Mouse (Mus musculus): ENCODE data around the gene Mdm1. TPM values are rescaled to one million over a fixed set of nuclear protein-coding genes. Genes with fewer than 3 reads are reported as not detected.
A peak's percentile ranks its signal among the peaks of the same experiment; 100 is the strongest.

The Mdm1 gene
- total RNA-seq, 2 experiments from 2014 or later: 8.9 to 10.3 TPM

- no peak overlapping the region for H3K4me3 ChIP-seq
- TF ChIP-seq CTCF (IDR thresholded peaks at IDR 0.05): peak; percentile 70
- no peak overlapping the region for H3K27ac ChIP-seq
- intact Hi-C loops (cut with DNase I): loop anchor here (5.0 kb wide), 1 partner anchor 313 kb away; no protein-coding TSS in a partner anchor
- no peak for DNase-seq (ENCODE audit: extremely low spot score in 1 of 2, low spot score in 2 of 2)
These were observed 31.3 kb upstream of the Mdm1 start for GRCm38 (mm10) chr10:118110006-118110920.

- H3K4me3 ChIP-seq: no peak overlapping the region
- intact Hi-C loops (cut with DNase I): loop anchor here (5.0 kb wide), 1 partner anchor 314 kb away; no protein-coding TSS in a partner anchor
- DNase-seq (ENCODE audit: extremely low spot score in 1 of 2, low spot score in 2 of 2): no peak
- no peak overlapping the region for H3K27ac ChIP-seq
- TF ChIP-seq CTCF (IDR thresholded peaks at IDR 0.05): no peak
These were observed 30.7 kb upstream of the Mdm1 start for GRCm38 (mm10) chr10:118110921-118111301.

DNA sequence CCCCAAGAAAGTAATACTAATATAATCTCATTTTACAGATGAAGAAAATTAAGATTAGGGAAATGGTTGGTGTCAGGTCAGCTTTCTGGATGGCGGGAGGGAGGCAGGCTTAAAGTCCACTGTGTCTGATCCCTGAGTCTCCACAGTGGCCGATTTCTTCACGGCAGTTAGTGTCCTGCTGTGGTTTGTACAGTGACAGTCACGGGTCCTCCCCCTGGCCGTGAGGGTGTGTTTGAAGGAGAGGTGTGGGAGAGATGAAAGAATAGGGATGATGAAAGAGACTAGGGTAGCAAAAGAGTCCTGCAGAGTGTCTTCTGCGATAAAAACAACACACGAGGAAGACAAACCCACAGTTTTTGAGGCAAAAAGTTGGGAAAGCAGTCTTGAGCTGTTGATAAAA lies 30.0 kb upstream of the Mdm1 start:
- no peak overlapping the region for H3K27ac ChIP-seq
- intact Hi-C loops (cut with DNase I): loop anchor here (5.0 kb wide), 1 partner anchor 314 kb away; no protein-coding TSS in a partner anchor
- no peak for TF ChIP-seq CTCF (IDR thresholded peaks at IDR 0.05)
- no peak overlapping the region for H3K4me3 ChIP-seq
- DNase-seq (ENCODE audit: extremely low spot score in 1 of 2, low spot score in 2 of 2): no peak

GRCm38 (mm10) chr10:118112294-118112893 lies 29.2 kb upstream of the Mdm1 start:
- TF ChIP-seq CTCF (IDR thresholded peaks at IDR 0.05): no peak
- Histone ChIP-seq H3K27ac (no peak overlapping the region), H3K4me3 (no peak overlapping the region)
- no peak for DNase-seq (ENCODE audit: extremely low spot score in 1 of 2, low spot score in 2 of 2)
- intact Hi-C loops (cut with DNase I): loop anchor here (5.0 kb wide), 1 partner anchor 315 kb away; no protein-coding TSS in a partner anchor

GRCm38 (mm10) chr10:118113256-118113682 lies 28.3 kb upstream of the Mdm1 start:
- no peak for DNase-seq (ENCODE audit: extremely low spot score in 1 of 2, low spot score in 2 of 2)
- no peak for TF ChIP-seq CTCF (IDR thresholded peaks at IDR 0.05)
- intact Hi-C loops (cut with DNase I): loop anchor here (5.0 kb wide), 1 partner anchor 316 kb away; no protein-coding TSS in a partner anchor
- no peak overlapping the region for H3K27ac ChIP-seq
- no peak overlapping the region for H3K4me3 ChIP-seq

DNA sequence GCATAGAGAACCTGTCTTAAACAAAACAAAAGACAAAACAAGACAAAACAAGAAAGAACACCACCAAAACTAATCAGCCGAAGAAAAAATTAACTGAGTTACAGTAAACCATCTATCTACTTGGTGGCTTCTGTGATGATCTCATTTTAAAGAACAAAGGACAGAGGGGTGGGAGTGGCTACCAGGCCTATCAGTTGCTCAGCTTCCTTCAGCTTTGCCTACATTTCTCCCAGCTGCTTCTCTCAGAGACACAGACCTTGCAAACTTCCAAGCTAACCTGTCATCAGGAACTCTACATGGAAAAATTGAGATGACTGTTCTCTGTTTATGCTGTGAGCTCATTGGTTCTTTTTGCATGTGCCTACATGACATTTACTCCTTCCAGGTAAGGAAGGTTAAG lies 27.3 kb upstream of the Mdm1 start:
- Histone ChIP-seq H3K27ac (no peak overlapping the region), H3K4me3 (no peak overlapping the region)
- TF ChIP-seq CTCF (IDR thresholded peaks at IDR 0.05): no peak
- DNase-seq (ENCODE audit: extremely low spot score in 1 of 2, low spot score in 2 of 2): no peak
- intact Hi-C loops (cut with DNase I): loop anchor here (5.0 kb wide), 1 partner anchor 317 kb away; no protein-coding TSS in a partner anchor

DNA sequence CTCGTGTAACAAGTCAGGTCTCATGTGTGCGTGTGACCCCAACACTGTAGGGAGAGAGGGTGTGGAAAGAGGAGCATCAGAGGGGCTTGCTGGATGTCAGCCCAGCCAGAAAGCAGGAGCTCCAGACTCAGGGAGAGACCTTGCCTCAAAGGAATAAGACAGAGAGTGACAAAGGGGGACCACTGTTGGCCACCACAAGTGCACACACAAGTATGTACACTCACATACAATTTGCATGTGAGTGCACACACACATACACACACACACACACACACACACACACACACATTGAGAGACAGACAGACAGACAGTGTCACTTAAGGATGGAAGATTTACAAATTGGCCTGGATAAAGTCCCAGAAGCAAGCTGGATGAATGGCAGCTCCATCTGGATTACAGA lies 25.2 kb upstream of the Mdm1 start:
- no peak overlapping the region for H3K27ac ChIP-seq
- no peak overlapping the region for H3K4me3 ChIP-seq
- no peak for TF ChIP-seq CTCF (IDR thresholded peaks at IDR 0.05)
- no peak for DNase-seq (ENCODE audit: extremely low spot score in 1 of 2, low spot score in 2 of 2)
- intact Hi-C loops (cut with DNase I): no loop called here

- Histone ChIP-seq H3K4me3 (no peak overlapping the region), H3K27ac (no peak overlapping the region)
- TF ChIP-seq CTCF (IDR thresholded peaks at IDR 0.05): no peak
- no peak for DNase-seq (ENCODE audit: extremely low spot score in 1 of 2, low spot score in 2 of 2)
- intact Hi-C loops (cut with DNase I): no loop called here
These were observed 20.3 kb upstream of the Mdm1 start for GRCm38 (mm10) chr10:118121047-118121936.

DNA sequence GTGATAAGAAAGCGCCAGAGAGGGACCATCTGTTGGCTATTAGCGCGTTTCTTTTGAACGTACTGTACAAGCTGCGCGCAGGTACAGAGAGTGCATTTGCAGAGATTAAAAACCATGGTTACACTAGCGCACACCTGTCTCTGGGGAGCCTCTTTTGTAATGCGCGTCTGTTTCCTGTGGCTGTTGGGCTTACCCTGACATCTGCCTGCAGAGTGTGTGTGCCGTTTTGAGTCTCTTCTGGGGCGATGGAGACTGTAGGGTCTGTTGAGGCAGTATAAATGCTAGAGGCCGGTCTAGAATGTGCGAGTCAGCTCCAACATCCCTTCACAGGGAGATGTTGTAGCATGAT lies 19.7 kb upstream of the Mdm1 start:
- no peak for DNase-seq (ENCODE audit: extremely low spot score in 1 of 2, low spot score in 2 of 2)
- no peak for TF ChIP-seq CTCF (IDR thresholded peaks at IDR 0.05)

DNA sequence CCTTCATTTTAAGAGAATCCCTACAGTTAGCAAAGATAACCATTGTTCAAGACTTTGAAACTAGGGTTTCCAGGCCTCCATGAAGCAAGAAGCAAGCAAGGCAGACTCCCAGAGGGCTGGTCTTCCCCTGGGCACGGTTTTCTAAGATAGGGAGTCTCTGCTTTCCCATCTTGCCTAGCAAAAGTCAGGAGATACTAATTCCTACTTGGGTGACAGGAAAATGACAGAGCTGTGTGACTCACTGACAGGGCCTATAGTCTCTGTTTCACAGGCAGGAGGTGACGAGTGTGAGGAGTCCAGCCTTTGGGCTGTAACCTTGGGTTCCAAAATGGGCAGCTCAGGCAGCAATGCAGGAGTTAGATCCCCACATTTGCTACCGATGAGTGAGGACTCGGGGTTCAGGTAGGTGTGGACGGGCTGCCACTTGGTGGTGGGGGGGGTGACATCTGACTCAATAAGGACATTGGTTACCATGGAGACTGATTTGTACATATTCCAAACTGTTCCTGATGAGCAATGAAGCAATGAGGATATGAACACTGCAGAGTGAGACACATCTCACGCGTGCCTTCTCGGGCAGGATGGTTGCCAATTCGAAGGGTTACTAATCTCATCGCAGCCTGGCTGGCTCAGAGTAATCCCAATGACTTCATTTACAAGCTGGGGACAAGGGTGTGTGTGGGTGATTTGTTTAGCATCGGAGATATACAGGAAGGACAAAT lies 19.0 kb upstream of the Mdm1 start:
- no peak overlapping the region for H3K4me3 ChIP-seq
- DNase-seq (ENCODE audit: extremely low spot score in 1 of 2, low spot score in 2 of 2): peak in 1 of 2 experiments; percentile 23
- intact Hi-C loops (cut with DNase I): no loop called here
- no peak for TF ChIP-seq CTCF (IDR thresholded peaks at IDR 0.05)
- no peak overlapping the region for H3K27ac ChIP-seq

More for the DNA sequence above, 19.7 kb upstream of the Mdm1 start:
- no peak overlapping the region for H3K27ac ChIP-seq
- intact Hi-C loops (cut with DNase I): no loop called here
- H3K4me3 ChIP-seq: no peak overlapping the region

DNA sequence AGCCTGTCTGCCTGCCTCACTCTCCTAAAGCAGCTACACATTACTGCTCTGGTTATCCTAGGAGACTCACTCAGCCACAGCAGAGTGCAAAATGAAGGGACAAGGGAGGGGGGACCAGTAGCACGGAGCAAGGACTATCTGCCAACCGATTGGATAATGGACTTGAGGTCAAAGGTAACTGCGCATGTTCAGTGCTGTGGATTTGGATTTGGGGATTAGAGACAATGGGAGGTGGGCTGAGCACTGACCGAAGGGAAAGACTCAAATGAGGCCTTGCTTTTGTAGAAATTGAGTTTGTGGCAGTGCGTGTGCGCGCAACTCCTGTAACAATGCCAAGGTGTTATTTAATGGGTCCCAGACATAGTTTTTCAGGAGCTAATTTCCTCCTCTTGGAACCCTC lies 16.4 kb upstream of the Mdm1 start:
- intact Hi-C loops (cut with DNase I): no loop called here
- DNase-seq (ENCODE audit: extremely low spot score in 1 of 2, low spot score in 2 of 2): no peak

More for the DNA sequence above, 16.4 kb upstream of the Mdm1 start:
- no peak for TF ChIP-seq CTCF (IDR thresholded peaks at IDR 0.05)
- H3K27ac ChIP-seq: no peak overlapping the region
- no peak overlapping the region for H3K4me3 ChIP-seq

All from left cerebral cortex, adult 2 months (tissue).